In the genomic region with DNA sequence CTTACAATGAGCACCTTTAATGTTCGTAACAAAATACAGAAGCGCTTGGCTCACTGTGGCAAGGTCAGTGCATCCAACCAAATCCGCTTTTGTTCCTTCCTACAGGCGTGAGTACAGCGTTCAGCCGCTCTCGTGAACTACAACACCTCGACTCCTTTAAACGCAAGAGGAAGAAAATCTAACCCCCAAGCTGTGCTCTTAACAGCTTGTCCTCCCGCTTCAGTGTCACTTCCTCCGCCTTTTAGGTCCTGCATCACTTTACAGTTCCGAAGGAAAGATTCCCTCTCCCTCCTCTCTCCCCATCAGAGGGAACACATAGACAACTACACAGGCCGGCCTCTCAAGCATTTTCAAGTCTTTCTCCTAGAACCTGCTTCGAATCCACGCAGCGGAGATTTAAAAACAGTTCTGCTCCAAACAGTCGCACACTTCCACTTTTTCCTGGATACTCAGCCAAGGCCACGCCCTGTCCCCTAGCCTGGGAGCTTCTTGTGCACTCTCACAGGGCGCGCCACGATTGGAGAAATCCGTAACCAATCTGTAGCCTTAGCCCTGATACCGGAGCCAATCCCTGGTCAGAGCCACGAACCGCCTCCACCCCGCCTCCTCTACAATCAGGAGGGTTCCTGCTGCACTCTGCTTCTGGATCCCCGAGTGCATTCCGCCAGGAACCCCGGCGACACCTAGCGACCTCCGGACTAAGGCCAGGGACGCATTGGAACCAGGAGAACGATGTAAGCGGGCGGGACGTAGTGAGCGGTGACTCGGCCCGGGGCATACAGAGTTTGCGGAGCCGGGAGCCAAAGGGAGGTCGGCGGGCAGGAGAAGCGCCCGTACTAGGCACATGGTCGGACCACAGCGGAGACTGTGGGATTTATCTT, we compare ENCODE assay signal across 8 mouse cellular contexts. TPM values are rescaled to one million over a fixed set of nuclear protein-coding genes. Genes with fewer than 3 reads are reported as not detected.
DNase-seq lines count a peak whose midpoint lies in the region; ATAC-seq lines count a peak whose summit lies in the region.

A gene (plus strand): TSS at position 610 of the 881 bp plus-strand sequence.

- DNase-seq in Muller cell, postnatal 12 days (ENCODE audit: inconsistent ontology term): peak; percentile 95
- peak; percentile 91 to 93 for DNase-seq in cerebellum, postnatal 10 days
- peak; percentile 87 to 88 for DNase-seq in frontal cortex, postnatal 10 days (ENCODE audit: low spot score in 2 of 2)
- DNase-seq in layer of hippocampus, postnatal 14 days (ENCODE audit: low spot score in 2 of 2): peak; percentile 83 to 93
- DNase-seq in lung, postnatal 14 days: peak; percentile 92
- DNase-seq in retina, adult 2 months (ENCODE audit: low read depth, low spot score): peak; percentile 82
- peak; percentile 81 to 83 for DNase-seq in thymus, postnatal 36 days

- peaks cover 12% of the 10 kb centered on the region; the same call in 1 of the 2 replicates for H3K27me3 ChIP-seq in hindbrain, embryonic 12.5 days

- peak within 1 kb of the TSS; percentile 59 for H3K4me3 ChIP-seq in hindbrain, embryonic 12.5 days

- peak; percentile 100 for ATAC-seq in hindbrain, embryonic 12.5 days (ENCODE audit: low FRiP score)

- H3K27ac ChIP-seq in hindbrain, embryonic 12.5 days: 0 out of 2 replicates have a peak within 1 kb of the TSS, but pooled peaks have one; percentile 24

- peak within 1 kb of the TSS; percentile 62 for H3K9ac ChIP-seq in hindbrain, embryonic 12.5 days

- peaks cover 15% of the 10 kb centered on the region for H3K4me1 ChIP-seq in hindbrain, embryonic 12.5 days

- H3K4me2 ChIP-seq in hindbrain, embryonic 12.5 days (replicated peaks): peak within 1 kb of the TSS; percentile 77

- H3K36me3 ChIP-seq in hindbrain, embryonic 12.5 days: no peaks in the 10 kb centered on the region

- no peaks in the 10 kb centered on the region for H3K9me3 ChIP-seq in hindbrain, embryonic 12.5 days (replicated peaks)

- under 1% methylated on average over 48 of the region's 48 CpGs for WGBS in hindbrain, embryonic 12.5 days

RNA-seq across cellular contexts. Expression of the gene that starts here (rescaled TPM):
- 10.2 and 11.9 TPM in 2 replicates for polyA plus RNA-seq in hindbrain, embryonic 12.5 days (2016; fragmentation: Nextera tagmentation; extraction: Ambion mirVana)
- 1 to 10 TPM; 4.8 to 7.3 TPM for total RNA-seq in layer of hippocampus, postnatal 14 days (2021)

Comparison
In these comparisons a context has a peak if more than half of its experiments do, and no peak if none do; other contexts are left out.
1. Peak in every context shown above with its lines: DNase-seq, ATAC-seq, H3K4me3 ChIP-seq and H3K27ac ChIP-seq.